Mouse (Mus musculus) urinary bladder, postnatal 36 days (tissue): ENCODE measurements around the gene Cd2.

ENCODE experiments used
- DNase-seq, 2 experiments: peaks; one replicate each; pipeline ENCODE4 v3.0.0; 2022; ENCODE audit warnings: low spot score in 2 of 2, mixed read lengths in 1 of 2

Cd2 gene

GRCm38 (mm10) chr3:101293571-101294135 lies 5.9 kb upstream of the Cd2 start:
- DNase-seq, result peak in 1 of 2 experiments; percentile 46

- no peak for DNase-seq
Measured at GRCm38 (mm10) chr3:101292611-101293010, 4.9 kb upstream of the Cd2 start.

GRCm38 (mm10) chr3:101290587-101291520 lies 3.1 kb upstream of the Cd2 start:
- no peak for DNase-seq

GRCm38 (mm10) chr3:101290036-101290435 lies 2.3 kb upstream of the Cd2 start:
- DNase-seq, result no peak

- no peak for DNase-seq
Measured at GRCm38 (mm10) chr3:101289406-101289805, 1.7 kb upstream of the Cd2 start.

GRCm38 (mm10) chr3:101286336-101287325 lies 1.1 kb downstream of the Cd2 start:
- DNase-seq, result no peak

- no peak for DNase-seq
Measured at GRCm38 (mm10) chr3:101285851-101286250, 1.9 kb downstream of the Cd2 start.

- no peak for DNase-seq
Measured at GRCm38 (mm10) chr3:101285021-101285615, 2.6 kb downstream of the Cd2 start.

GRCm38 (mm10) chr3:101283869-101284706 lies 3.7 kb downstream of the Cd2 start:
- DNase-seq, result no peak

- DNase-seq, result no peak
Measured at GRCm38 (mm10) chr3:101283441-101283840, 4.3 kb downstream of the Cd2 start.

- DNase-seq, result no peak
Measured at GRCm38 (mm10) chr3:101282556-101283180, 5.1 kb downstream of the Cd2 start.

GRCm38 (mm10) chr3:101281841-101282240 lies 5.9 kb downstream of the Cd2 start:
- no peak for DNase-seq

- DNase-seq, result peak; percentile 52 to 75
Measured at GRCm38 (mm10) chr3:101280348-101281311, 7.1 kb downstream of the Cd2 start.

GRCm38 (mm10) chr3:101279561-101279960 lies 8.2 kb downstream of the Cd2 start:
- DNase-seq, result no peak

- no peak for DNase-seq
Measured at GRCm38 (mm10) chr3:101278396-101278795, 9.3 kb downstream of the Cd2 start.

- no peak for DNase-seq
Measured at GRCm38 (mm10) chr3:101277830-101278229, 9.9 kb downstream of the Cd2 start.

GRCm38 (mm10) chr3:101276501-101277320 lies 11.0 kb downstream of the Cd2 start:
- no peak for DNase-seq
